Mouse (Mus musculus) testis, adult 2 months (tissue): ENCODE measurements around the gene 4930467E23Rik.
"Not testable (repeated sequence)": the region's sequence is repeated elsewhere in the genome, so short reads cannot be mapped to it uniquely, and the experiment has no call there.

Experiments used
- CTCF ChIP-seq: fragments of 200-500 bp; IDR thresholded peaks from 2 replicates; pipeline ENCODE4 v1.5.1; 2012; ENCODE audit warnings: low read depth, mild to moderate bottlenecking, inconsistent platforms, low read length, moderate library complexity; ENCODE audit not compliant: control insufficient read depth, insufficient read depth, insufficient replicate concordance
- POLR2A ChIP-seq: fragments of 200-500 bp; IDR thresholded peaks from 2 replicates; pipeline ENCODE4 v1.6.1; 2012; ENCODE audit warnings: low read depth, mild to moderate bottlenecking, inconsistent platforms, low read length, moderate library complexity; ENCODE audit not compliant: control insufficient read depth

- not testable (repeated sequence) for TF ChIP-seq POLR2A, CTCF
Observed at GRCm38 (mm10) chr8:19761660-19762059, 32.3 kb downstream of the 4930467E23Rik start.
